Mouse (Mus musculus) embryonic fibroblast, embryonic 13.5 days (primary cell): Measurements from ENCODE around the gene Shld1. TPM values are rescaled to one million over a fixed set of nuclear protein-coding genes. Genes with fewer than 3 reads are reported as not detected.

ENCODE experiments used
- H3K27ac ChIP-seq: 2 replicates; pipeline ENCODE4 v1.5.1; 2012; ENCODE audit warnings: low read length, control low read depth, inconsistent platforms; ENCODE audit not compliant: insufficient read depth
- H3K4me1 ChIP-seq: 2 replicates; pipeline ENCODE4 v1.6.1; 2011; ENCODE audit warnings: low read length; ENCODE audit not compliant: control insufficient read depth, insufficient read depth
- H3K4me3 ChIP-seq: 2 replicates; pipeline ENCODE4 v1.5.1; 2011; ENCODE audit warnings: mild to moderate bottlenecking, control low read depth, low read length; ENCODE audit not compliant: insufficient read depth
- CTCF ChIP-seq: IDR thresholded peaks from 2 replicates; pipeline ENCODE4 v1.5.1; 2011; ENCODE audit warnings: mild to moderate bottlenecking, control low read depth, low read length, moderate library complexity, borderline replicate concordance; ENCODE audit not compliant: insufficient read depth
- POLR2A ChIP-seq: IDR thresholded peaks from 2 replicates; pipeline ENCODE4 v1.6.1; 2011; ENCODE audit warnings: low read depth, mild to moderate bottlenecking, control low read depth, low read length, moderate library complexity
- polyA plus RNA-seq: library from polyadenylated mRNA; stranded (reverse); fragments of >200 nt; gene quantifications from 2 replicates; pipeline ENCODE4 v1.2.4, GENCODE M21; 2011; ENCODE audit warnings: low read depth; ENCODE audit not compliant: missing spikeins, insufficient read length

The Shld1 gene
- polyA plus RNA-seq, 1 experiment = 5.3 TPM

DNA sequence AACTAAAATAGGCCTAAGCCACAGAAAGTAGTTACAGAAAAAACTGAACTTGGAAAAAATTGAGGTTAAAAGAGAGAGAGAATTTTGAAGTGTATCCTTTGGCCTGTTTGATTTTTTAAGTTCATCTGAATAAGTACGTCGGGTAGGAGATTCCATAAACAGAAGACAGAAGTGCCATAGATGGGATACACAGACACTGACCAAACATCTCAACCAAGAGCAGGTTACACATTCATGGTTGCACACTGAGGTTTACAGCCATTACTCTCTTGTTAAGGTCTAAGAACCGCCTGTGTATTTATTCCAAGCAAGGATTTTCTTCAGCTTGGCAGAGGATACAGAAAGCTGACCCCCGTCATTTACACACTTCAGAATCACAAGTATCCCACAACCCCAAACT, 94.2 kb downstream of the Shld1 start, which contains the start of gene Chgb:
Gene Chgb (plus strand): TSS at position 301 of the 400 bp plus-strand sequence.
- Histone ChIP-seq H3K4me3 (no peak within 1 kb of the TSS), H3K4me1 (no peaks in the 10 kb centered on the region), H3K27ac (no peak within 1 kb of the TSS)
- TF ChIP-seq CTCF = no peak
- TF ChIP-seq POLR2A = no peak

DNA sequence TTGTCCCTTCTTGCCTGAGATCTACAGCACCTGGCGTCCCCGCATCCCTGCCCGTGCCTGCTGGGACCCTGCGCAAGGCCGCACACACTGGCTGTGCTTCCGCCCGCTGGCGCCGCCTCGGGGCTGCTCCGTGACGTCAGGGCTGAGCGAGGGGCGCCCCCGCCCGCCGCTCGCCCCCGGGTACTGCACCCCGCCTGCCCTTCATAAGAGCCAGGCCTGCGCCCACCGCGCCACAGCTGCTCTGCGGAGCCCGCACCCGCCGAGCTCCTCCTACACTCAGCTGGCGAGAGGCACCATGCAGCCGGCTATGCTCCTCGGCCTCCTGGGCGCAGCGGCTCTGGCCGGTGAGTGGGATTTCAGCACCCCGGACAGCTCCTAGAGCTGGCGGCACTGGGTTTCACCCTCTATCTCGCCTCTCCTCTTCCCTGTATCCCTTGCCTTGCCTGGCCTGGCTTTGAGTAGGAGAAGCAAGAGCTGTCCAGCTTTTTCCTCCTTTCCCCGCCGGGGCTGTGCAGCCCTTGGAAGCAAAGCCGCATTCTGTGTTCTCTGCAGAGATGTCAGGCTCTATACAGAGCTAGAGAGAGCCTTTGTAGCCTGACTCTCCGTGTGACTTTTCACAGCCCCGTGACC, 94.8 kb downstream of the Shld1 start:
- H3K27ac ChIP-seq = no peak overlapping the region
- TF ChIP-seq POLR2A (no peak), CTCF (no peak)
- H3K4me3 ChIP-seq = no peak overlapping the region
- no peaks in the 10 kb centered on the region for H3K4me1 ChIP-seq

DNA sequence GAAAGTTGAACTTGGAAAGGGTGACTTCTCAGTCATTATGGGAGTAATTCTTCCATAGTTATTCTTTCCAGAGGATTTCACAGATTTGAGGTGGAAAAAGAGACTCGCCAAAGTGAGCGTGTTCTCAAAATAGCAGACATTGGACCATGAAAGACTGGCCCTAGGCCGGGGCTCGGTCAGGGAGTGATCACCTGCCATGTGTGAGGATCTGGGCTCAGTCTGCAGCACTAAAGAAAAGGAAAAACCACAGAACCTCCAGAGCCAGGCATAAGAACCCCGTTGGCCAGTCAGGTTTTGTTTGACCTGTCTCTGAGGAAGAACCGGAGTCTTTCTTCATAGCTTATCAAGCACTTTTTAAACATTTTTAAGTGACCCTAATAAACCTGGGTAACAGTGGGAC, 97.3 kb downstream of the Shld1 start:
- H3K4me3 ChIP-seq = no peak overlapping the region
- no peak for TF ChIP-seq POLR2A
- no peak for TF ChIP-seq CTCF
- H3K4me1 ChIP-seq = no peaks in the 10 kb centered on the region
- no peak overlapping the region for H3K27ac ChIP-seq

DNA sequence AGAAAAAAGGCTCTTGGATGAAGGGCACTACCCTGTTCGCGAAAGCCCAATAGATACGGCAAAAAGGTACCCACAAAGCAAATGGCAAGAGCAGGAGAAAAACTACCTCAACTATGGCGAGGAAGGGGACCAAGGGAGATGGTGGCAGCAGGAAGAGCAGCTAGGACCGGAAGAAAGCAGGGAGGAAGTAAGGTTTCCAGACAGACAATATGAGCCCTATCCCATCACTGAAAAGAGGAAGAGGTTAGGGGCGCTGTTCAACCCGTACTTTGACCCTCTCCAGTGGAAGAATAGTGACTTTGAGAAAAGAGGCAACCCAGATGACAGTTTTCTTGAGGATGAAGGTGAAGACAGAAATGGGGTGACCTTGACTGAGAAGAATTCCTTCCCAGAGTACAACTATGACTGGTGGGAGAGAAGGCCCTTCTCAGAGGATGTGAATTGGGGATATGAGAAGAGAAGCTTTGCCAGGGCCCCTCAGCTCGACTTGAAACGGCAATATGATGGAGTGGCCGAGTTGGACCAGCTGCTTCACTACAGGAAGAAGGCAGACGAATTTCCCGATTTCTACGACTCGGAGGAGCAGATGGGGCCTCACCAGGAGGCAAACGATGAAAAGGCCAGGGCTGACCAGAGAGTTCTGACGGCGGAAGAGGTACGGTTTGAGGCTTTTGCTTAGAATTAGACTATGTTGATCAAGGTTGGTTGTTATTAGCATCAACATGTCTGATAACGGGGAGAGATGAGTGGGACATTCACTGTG, 106.9 kb downstream of the Shld1 start:
- TF ChIP-seq CTCF (no peak), POLR2A (no peak)
- no peak overlapping the region for H3K27ac ChIP-seq
- no peak overlapping the region for H3K4me3 ChIP-seq
- H3K4me1 ChIP-seq = no peaks in the 10 kb centered on the region

DNA sequence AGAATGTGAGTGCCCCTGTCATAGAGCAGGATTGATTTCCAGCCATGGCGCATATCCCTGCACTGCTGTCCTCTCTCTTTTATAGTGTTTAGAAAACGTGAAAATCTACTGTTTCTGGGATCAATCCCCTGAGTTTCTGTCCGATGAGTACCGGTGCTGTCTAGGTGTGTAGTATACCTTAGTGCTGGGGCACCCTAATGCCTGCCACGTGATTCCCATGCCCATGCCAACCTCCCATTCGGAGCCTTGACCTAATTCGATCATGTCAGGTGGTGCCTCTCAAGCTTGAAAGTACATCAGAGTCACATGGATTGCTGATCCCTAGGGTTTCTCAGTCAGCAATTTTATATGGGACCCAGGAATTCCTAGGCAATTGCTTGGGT, 107.5 kb downstream of the Shld1 start:
- Histone ChIP-seq H3K4me3 (no peak overlapping the region), H3K4me1 (no peaks in the 10 kb centered on the region), H3K27ac (no peak overlapping the region)
- TF ChIP-seq POLR2A (no peak), CTCF (no peak)

Other genes with a start within 250 kb of the Shld1 start
- gene Gpcpd1, start 99.2 kb upstream of the Shld1 start, polyA plus RNA-seq = 17.9 and 36.2 TPM in 2 replicates
- not detected in 2 replicates for gene Chgb, start 94.3 kb downstream of the Shld1 start, polyA plus RNA-seq
- 27.5 and 33.9 TPM in 2 replicates for gene Trmt6, start 129.1 kb downstream of the Shld1 start, polyA plus RNA-seq
- 7.0 and 8.6 TPM in 2 replicates for gene Mcm8, start 129.2 kb downstream of the Shld1 start, polyA plus RNA-seq
- gene Crls1, start 159.7 kb downstream of the Shld1 start, polyA plus RNA-seq = 53.2 and 60.4 TPM in 2 replicates
- gene Lrrn4, start 194.0 kb downstream of the Shld1 start, polyA plus RNA-seq = 0.83 TPM in 1 of 2 replicates, not detected in the other